Mouse (Mus musculus): Measurements from ENCODE around the gene Polr3b. TPM values are rescaled to one million over a fixed set of nuclear protein-coding genes. Genes with fewer than 3 reads are reported as not detected.

Gene Polr3b
- total RNA-seq, 2 experiments from 2014 or later = 15.3 to 28.2 TPM

DNA sequence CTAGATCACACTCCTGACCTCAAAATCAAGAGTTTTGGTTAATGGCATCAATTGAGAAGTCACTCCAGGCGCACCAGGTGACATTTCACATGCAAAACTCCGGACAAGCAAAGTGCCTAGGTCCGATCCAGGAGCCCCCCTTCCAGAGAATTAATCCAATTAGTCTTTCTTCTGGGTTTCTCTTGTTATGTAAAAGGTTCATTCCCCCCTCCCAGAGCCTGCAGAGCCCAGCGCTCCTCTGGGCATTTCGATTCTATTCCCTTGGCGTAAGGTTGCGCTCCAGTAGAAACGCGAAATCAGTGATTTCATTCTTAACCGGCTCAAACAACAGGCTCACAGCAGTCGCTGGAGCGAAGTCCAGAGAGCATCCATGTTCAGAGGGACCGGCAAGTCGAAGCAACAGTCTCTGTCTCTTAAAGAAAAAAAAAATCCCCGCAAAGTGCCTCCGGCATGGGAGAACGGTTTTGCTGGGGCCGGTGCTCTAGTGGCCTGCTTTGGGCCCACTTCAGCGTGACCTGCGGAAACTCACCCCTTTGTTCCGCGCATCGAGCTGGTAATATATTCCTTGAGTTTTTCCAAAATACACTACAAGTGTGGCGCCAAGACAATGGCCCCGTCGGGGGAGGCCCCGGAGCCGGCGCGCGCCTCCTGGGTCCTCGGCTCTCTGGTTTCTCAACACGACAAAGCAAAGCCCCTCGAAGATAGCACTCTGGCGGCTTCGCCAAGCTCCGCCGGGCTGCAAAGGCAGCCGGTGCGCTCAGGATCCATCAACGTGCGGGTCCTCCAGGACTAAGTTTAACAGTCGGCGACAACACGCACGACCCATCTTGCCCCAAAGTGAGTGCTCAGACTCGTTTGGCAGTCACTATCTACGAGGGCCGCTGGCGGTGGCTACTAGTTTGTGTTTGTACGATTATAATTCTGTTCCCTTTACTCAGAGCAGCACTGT lies 136.7 kb downstream of the Polr3b start:
- no peak for DNase-seq (ENCODE audit: low spot score in 2 of 2)

DNA sequence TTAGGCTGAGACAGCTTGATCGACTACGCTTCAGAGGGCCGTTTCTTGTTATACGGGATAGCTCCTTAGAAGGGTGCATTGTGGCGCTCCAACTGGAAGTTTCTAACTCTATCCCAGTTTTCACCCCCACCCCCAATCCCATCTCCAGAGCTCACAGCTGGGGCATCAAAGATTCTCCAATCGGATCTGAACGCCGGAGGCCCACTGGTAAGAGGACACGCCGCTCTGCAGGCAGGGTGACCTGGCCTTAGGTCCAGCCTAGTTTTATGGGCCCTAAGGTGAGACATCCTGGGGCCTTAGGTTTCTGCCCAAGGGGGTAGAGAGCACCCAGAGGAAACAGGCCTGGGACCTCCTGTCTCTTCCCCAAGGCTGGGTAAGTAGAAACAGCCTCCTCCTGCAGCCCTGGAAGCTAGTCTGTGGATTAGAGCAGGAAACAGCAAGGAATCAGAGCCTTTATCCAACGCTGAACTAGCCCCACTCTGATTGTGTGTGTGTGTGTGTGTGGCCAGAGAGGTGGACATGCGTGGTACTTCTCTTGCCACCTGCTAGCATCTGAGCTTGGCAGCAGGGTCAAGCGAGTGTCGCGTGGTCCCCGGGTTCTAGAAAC lies 137.5 kb downstream of the Polr3b start:
- no peak for DNase-seq (ENCODE audit: low spot score in 2 of 2)

DNA sequence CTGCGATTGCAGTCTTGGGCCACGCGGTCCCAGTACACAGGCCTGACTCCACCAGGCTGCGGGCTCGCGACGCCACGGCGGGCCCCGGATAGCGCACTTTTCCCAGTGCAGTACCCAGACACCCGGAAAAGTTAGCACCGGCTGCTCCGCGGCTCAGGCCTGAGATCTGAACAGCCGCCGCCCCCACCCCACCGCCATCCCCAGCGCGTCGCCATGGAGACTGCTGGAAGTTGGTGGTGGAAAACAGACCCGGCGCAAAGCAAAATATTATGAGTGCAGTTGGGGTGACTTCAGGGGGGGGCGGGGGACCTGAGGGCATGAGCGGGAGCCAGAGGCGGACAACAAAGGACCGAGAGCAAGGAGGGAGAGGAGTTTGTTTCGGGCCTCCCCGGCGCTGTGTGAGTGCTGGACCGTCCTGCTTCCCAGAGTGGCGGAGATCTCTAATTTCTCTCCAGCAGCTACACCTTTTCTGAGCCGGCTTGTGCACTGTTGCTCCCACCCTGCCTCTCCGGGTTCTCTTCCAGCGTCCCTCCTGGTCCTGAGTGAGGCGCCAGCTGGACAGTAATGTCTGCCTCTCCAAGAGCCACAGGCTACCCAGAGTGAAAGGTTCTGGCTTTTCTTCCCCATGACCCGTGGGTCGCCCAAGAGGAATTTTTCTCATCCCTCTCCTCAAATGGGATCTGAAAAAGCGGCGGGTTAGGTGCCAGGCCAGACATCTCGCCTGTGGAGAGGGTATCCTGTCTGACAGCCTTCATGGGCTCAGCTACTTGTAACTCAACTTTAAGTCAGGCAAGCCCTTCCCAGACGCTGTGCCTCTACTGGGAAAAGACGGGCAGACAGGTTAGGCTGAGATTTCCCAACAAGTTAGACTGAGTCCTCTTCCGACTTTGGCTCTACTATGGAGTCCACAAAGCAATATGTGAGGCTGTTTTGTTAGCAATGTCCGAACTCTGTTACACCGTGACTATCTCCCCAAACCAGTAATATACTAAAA lies 138.3 kb downstream of the Polr3b start:
- no peak for DNase-seq (ENCODE audit: low spot score in 2 of 2)

DNA sequence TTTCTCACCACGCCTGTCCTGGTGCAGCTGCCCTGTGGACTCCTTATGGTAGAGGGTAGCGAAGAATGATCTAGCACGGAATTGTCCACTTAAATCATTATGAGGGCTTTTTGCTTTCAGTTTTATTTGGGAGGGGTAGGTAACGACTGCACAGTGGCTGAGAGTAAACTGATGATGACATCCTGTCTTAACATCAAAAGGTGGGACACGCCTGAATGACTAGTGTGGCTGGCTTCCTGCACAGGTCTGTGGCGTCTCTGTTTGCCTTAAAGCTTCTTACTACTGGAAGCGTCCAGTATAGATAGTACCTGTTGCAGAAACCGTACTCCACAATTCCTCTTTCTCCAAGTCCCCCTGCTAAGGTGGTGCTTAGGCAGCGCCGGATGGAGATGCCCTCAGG lies 146.7 kb downstream of the Polr3b start:
- DNase-seq (ENCODE audit: low spot score in 2 of 2) = no peak

DNA sequence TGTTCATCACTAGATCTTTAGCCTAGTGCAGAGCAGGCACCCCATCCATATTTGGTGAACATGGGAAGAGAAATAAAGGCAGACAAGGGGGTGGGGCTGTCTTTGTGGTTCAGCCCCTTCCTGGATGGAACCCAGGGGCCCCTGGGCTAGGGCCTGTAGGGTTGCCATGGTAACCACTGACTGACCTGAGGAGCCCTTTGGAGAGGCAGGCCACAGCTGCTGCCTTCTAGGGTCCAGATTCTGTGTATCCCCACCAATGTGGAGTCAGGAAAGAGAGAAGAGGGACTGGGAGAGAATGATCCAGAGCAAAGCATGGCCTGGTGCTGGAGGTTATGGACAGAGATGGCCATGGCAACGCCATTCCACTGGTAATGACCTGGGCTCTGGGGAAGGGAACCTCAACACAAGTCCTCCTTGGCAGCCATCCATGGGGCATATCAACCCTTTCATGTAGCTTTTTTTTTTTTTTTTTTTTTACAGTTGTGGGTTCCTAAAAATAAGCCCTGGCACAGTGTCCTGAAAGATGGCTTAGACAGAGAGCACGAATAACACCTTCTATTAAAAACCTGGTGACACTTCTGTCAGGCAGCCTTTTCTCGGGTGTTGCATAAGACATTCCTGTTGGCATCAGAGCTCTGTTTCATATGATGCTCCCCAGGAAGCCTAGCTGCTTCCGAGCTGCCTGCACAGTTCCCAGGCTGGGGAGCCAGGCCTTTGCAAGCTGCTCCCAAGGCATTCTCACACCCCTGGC lies 150.5 kb downstream of the Polr3b start:
- no peak for DNase-seq (ENCODE audit: low spot score in 2 of 2)

DNA sequence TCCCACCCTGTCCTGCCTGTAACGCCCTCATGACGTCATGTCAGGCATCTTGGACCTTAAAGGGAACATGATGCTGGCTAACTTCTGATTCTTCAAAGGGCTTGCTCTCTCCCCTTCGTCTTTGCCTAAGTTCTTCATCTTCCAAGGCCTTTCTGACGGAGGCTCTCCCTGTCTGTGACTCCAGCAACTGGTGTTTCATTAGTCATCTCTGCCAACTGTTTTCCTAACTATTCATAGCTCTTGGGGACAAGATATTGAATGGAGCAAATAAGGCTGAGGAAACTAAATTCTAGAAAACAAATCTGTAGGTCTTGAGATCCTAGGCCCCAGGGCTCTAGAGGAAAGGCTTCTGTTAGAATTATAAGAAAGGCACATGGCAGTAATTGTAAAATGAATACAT lies 151.8 kb downstream of the Polr3b start:
- no peak for DNase-seq (ENCODE audit: low spot score in 2 of 2)

DNA sequence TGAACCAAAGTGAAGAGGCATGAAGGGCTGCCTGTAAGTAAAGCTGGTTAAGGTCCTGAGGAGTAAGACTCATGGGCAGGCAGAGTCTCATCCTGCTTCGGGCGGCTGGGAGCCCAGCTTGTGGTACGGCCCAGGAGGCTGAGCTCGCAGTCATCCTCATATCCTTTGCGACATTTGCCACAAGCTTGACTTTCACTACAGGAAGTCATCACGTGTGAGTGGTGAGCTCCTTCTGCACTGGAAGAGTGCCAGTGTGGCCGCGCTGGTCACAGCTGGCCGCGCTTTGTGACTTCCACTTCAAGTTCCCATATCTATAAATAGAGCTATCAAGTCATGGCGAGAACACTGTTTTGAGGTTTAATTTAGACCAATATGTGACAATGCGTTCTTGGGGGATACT lies 152.5 kb downstream of the Polr3b start:
- peak in 1 of 2 experiments; percentile 31 for DNase-seq (ENCODE audit: low spot score in 2 of 2)

Other genes starting within 250 kb of the Polr3b start
- 1 to 10 TPM; 5.4 to 6.8 TPM for gene Nuak1, start 181.7 kb upstream of the Polr3b start, total RNA-seq (2021)
- gene Ckap4, start 88.2 kb upstream of the Polr3b start, total RNA-seq (2021) = 10 to 100 TPM; 26.0 to 34.3 TPM
- gene Tcp11l2, start 45.7 kb upstream of the Polr3b start, total RNA-seq (2021) = 10 to 100 TPM; 28.1 to 40.9 TPM
- gene Rfx4, start 133.8 kb downstream of the Polr3b start, total RNA-seq (2021) = under 1 TPM in 1 of 2 experiments, not detected in 1; 0.16 TPM